Mouse (Mus musculus): ENCODE measurements around the gene Ppia.
"Not testable (repeated sequence)": the region's sequence is repeated elsewhere in the genome, so short reads cannot be mapped to it uniquely, and the experiment has no call there.

Gene Ppia

DNA sequence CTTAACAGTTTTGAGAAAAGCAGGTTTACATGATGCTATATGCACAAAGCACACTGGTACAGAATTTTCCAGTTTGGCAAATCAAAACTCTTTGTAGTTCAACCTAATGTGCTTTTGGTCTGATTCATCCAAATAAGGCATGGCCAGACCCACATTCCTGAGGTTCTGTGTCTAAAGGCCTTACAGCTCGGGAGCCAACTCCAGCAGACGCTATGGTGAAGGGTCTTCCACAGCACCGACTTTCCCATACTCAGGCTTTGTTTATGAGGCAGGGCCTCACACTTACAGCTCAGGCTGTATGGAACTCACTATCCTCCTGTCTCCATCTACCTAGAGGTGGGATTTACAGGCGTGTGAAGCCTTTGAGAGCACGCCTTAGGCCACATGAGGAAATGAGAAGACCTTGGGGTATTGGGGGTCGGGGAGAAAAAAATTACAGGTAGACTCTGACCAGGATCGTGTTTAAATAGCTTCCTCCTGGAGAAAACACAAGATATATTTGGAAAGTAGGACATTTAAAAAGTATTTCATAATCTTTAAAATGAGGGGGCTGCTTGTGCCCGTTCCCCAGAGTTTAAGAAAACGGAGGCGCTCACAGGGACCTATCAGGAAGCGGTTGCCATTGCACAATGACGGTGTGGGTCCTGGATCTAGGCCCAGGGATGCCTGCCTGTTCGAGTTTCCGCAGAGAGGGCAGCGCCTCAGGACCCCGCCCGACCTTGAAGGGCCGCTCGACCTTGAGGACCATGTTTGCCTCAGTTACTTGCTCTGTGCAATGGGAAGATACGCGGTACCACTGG lies at the start of gene Ppia:
Gene Ppia, plus strand, starts transcription at position 693 of the 800 bp plus-strand sequence.
- no peak for DNase-seq (ENCODE audit: low spot score)

DNA sequence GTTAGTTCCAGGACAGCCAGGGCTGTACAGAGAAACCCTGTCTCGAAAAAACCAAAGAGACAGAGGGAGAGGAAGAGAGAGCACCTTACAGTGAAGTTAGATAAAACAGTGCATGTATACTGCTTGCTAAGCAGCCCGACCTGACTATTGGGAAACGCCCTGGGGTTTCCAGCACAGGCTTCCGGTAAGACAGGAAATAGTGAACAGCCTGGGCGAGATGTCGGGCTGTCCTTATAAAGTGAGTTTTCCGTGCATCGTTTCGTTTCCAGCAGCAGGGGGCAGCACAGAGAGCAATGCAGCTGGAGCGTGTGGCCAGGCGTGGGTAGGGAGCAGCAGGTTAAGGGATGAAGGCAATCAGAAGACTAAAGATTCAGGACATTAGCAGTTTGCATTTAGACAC lies 49.4 kb upstream of the Ppia start:
- DNase-seq (ENCODE audit: low spot score), result peak; percentile 65

DNA sequence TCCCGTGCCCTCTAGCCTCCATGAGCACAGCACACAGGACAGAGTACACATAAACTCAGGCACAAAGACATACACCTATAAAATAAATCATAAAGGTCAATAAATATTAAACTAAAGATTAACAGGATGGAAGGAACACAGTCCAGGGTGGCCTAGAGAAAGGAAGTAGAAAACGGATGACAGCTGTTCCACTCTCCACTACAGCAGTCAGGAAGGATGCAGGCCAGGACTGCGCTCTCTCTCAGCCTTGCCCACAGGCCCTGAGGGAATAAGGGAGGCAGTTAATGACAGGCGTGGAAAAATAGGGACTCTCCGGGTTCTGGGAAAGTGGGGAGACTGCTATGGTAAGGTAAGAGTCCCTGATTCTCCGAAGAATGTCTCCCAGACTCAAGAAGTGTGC lies 48.8 kb upstream of the Ppia start:
- DNase-seq (ENCODE audit: low spot score), result no peak

DNA sequence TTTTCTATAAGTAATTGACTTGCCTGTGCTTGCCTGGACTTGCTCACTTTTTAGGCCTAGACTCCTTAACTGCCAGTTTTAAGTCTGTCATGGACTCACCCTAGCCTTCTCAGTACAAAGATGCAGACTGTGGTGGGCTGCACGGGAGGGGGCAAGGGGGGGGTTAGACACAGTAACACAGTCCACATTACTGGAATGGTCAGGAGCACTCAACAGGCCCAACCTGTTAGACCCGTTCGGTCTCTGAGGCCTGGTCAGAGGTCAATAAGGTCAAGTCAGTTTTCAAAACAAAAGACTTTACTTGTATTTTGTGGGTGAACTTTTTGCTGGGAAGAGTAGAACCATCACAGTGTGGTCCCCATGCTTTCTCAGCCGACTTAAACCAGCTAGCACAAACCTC lies 48.1 kb upstream of the Ppia start:
- DNase-seq (ENCODE audit: low spot score), result no peak

DNA sequence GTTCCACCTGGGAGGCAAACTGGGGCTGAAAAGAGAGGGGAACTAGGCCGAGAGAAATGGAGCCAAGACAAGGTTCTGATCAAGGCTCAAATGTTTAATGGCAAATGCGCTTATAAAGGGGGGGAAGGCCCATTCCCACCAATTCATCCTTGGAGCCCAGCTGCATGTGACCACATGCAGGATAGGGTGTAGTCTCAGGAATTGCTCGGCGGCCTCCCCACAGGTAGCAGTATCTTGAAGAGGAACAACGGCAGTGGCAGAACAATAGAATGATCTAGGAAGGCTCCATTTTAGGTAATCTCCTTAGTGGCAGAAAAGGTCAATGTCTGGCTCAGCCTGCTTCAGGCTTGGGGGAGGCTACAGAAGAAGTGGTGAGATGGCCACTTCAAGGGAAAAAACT lies 47.3 kb upstream of the Ppia start:
- not testable (repeated sequence) for DNase-seq (ENCODE audit: low spot score)

DNA sequence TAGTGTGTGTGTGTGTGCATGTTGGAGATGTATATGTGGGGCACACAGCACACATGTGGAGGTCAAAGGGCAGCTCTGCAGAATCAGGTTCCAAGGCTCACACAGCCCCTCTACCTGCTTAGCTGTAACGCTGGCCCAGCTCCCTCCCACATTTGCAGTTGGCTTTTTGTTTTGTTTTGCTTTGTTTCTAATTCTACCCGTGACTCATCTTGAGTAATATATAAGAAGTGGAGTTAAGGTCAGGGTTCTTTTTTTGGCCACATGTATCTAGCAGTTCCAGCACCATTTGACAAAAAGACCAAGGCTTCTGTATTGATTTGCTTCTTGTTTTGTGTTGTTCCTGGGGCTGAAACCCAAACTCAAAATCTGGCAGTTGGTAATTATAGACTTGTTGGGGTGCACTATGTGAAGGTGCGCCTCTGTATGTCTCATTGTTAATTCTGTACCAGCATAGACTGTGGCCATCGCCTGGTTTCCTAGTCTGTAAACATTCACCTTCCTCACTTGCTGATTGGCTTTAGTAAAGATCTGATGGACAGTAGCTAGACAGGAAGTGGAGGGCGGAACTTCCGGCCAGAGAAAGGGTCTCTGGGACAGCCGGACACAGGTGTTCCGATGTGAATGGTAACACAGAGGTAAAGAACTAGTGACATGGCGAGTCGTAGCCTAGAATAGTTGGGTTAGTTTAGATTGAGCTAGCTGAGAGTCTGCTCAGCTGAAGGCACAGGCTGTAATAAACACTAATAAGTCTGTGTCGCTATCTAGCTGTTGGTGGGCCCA lies 43.7 kb upstream of the Ppia start:
- DNase-seq (ENCODE audit: low spot score), result no peak

DNA sequence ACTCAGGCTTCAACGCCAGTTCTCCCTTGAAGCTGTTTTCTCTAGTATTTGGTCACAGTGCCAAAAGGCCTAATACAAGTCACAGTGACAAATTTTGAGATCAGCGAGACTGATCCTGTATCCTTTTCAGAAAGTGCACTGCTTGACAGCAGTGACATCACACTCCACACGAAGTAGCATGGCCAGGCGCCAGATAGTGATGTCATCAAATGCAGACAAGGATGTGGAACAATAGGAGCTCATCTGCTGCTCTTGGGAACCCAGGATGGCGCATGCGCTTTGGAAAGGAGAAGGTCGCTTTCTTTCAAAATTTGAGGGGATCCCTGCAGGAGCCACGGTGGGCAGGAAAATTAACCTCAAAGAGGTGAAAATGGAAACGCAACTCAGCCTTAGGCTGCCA lies 42.5 kb upstream of the Ppia start:
- no peak for DNase-seq (ENCODE audit: low spot score)

DNA sequence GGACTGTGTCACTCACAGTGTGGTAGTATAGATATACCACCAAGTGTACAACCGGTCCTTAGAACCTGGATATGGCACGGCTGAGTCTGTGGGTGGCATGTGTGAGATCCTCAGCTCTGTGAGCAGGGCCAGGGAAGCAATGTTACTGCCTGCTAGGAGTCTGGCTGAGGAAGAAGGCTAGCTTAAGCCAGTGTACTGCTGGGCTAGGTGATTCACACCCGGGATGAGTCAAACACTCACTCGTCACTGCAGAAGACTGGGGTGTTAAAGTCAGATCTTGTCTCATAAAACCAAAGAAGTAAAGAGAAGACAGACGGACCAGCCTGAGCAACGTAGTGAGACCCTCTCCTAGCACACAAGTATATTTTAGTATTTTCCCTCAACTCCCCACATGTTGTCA lies 34.3 kb upstream of the Ppia start:
- no peak for DNase-seq (ENCODE audit: low spot score)

DNA sequence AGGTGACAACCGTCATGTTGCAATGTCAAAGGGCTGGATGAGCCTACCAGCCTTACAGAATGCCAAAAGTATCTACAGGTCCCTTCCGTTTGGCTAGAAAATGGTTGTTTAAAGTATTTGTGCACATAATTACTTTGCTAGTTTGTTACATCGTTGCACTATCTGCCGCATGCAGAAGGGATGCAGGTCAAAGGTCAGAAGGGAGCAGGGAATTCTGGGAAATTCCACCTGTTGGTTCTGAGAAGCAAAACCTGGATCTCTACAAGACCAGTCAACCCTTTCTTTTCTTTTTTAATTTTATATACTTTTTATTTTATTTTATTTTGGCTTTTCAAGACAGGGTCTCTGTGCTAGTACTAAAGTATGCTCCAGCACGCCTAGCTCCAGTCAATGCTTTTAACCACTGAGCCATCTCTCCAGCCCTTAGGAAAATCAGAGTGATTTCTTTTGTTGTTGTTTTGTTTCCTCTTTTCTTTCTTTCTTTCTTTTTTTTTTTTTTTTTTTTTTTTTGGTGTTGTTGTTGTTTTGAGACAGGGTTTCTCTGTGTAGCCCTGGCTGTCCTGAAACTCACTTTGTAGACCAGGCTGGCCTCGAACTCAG lies 27.0 kb upstream of the Ppia start:
- no peak for DNase-seq (ENCODE audit: low spot score)

DNA sequence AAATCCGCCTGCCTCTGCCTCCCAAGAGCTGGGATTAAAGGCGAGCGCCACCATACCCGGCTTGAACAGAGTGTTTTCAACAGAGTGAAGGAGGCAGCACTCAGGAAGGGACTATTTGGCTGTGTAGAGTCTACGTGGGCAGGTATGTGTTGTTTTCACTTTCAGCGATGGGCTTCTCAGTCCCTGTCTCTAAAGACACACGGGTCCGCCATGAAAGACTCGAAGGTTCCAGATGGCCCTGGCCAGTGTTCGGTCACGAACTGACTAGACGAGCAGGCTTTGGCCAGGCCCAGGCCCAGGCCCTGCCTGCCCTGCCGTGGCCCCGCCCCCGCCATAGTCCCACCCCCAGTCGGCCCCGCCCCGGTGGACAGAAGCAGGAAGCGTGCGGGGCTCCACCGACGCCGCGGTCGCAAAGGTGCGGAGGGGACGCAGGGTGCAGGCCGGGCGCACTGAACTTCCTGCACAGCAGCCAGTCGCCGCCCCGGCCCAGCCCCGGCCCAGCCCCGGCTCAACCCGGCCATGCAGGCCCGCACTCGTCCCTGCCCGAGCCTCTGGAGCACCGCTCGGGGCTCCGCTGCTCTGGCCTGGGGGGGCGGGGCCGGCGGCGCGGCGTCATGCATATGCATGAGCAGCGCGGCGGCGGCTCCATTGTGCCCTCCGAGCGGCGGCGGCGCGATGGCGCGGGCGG lies 26.4 kb upstream of the Ppia start, which contains the start of gene Zmiz2:
Gene Zmiz2, plus strand, starts transcription at position 349 of the 688 bp plus-strand sequence.
- peak; percentile 80 for DNase-seq (ENCODE audit: low spot score)

DNA sequence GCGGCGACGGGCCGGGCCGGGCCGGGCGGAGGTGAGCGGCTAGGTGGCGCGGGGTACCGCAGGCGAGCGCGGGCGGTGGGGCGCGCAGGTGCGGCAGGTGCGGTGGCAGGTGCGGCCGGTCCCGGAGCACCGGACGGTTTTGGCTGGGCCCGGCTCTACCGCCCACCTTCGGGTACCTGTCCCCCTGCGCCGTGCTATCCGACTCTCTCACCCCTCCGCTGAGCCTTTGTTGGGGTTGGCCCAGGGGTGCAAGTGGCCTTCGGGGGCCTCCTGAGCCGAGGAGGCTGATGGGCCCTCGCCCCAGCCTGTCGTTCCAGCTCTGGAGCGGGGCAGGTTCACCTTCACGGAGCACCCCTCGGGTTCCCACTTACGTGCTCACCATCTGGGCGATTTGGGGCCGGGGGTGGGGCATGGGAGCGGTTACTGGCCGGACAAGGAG lies 25.7 kb upstream of the Ppia start:
- no peak for DNase-seq (ENCODE audit: low spot score)

DNA sequence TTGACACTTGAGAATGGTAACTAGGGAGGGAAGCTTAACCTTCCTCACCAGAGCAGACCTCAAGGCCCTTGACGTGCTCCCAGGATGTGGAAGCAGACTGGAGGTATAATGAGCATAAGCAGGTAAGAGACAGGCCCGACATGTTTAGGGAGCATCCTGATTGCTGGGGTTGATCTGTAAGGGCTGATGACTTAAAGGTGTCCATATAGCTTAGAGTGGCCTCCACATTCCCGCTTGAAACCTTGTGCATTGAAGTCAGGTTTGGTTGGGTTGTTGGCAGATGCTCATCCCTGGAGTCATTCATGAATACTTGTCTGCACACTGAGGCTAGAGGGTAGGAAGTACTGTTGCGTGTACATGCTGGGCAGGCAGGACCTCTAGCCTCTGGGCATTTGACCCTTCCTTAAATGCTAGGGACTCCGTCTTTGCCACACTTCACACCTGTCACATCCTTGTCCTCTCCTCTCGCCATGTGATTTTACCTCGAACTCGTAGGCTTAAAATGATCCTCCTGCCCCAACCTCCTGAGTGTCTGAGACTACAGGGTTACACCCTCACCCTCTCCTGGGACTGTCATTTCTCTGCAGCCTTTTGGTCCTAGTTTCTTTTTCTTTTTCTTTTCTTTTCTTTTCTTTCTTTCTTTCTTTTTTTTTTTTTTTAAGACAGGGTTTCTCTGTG lies 24.7 kb upstream of the Ppia start:
- no peak for DNase-seq (ENCODE audit: low spot score)

DNA sequence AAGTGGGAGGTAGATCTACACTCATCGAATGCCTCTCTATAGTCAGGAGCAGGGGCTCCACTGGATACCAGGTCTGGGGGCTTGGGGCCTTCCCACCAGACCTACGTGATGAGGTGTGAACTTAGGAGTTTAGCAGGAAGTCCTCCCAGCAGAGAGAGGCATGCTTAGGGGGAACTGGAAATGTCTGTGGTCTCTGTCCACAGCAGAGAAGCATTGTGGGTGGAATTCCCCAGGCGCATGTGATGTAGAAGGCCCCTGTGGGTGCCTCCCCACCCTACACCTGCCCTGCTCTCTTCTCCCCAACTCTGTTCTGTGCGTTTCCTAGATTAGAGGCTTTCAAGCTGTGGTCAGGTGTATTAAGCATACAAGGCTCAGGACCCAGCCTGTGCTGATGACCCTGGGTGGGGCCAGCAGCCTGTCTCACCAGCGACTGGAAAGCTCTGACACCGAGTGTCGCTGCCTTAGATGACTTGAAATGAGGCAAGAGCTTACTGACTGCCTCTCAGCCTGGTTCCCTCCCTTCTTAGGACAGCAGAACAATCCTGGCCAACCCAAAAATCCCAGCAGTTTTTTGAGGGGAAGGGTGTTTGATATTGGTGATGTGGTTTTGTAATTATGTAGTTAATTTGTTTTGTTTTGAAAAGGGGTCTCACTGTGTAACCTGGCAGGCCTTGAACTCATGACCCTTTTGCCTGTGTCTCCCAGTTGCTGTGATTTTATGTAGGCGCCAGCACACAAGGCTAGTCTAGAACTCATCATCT lies 23.5 kb upstream of the Ppia start:
- no peak for DNase-seq (ENCODE audit: low spot score)

DNA sequence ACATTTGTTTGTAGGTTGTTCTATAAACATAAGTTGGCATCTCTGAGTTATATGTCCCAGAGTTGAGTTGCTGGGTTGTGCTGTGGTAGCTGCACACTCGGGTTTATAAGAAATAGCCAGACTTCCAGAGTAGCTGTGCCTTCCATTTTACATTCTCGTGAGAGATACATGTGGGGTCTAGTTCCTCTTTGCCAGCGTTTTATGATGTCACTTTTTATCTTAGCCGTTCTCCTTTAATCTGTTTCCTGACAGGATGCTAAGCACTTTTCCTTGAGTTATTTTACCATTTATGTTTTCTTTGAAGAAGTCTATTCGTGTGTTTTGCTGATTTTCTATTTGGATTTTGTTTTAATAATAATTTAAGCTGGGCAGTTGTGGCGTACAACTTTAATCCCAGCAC lies 22.4 kb upstream of the Ppia start:
- no peak for DNase-seq (ENCODE audit: low spot score)

DNA sequence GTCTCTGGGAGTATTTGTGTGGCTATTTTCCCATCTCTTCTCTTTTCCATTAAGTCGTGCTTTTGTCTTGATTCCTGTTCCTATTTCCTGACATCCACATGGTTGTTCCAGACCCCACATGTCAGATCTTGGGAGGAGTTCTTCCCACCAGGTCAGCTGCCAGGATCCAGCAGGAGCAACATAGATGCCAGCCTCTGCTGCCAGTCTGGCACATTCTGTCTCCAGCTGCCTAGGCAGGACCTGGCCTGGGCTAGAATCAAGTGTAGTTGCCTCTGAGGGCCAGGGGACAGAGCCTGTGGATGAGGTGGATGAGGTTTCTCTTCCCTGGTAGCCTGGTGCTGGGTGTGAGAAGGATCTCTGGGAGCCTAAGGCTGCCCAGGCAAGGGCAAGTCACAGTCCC lies 21.4 kb upstream of the Ppia start:
- DNase-seq (ENCODE audit: low spot score), result no peak

DNA sequence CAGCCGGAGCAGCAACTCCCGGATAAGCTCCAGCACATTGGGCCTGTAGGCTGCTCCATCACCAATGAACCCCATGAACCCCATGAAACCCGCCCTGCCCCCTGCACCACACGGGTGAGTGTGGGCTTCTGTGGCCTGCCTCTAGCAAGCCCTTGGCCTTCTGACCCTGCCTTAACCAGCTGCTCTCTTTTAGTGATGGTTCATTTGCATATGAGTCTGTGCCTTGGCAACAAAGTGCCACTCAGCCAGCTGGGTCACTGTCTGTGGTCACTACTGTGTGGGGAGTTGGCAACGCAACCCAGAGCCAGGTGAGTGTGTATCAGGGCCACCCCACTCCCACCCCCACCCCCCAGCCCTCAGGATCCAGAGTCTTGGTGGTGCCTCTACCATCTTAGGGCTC lies 19.7 kb upstream of the Ppia start:
- DNase-seq (ENCODE audit: low spot score), result no peak

DNA sequence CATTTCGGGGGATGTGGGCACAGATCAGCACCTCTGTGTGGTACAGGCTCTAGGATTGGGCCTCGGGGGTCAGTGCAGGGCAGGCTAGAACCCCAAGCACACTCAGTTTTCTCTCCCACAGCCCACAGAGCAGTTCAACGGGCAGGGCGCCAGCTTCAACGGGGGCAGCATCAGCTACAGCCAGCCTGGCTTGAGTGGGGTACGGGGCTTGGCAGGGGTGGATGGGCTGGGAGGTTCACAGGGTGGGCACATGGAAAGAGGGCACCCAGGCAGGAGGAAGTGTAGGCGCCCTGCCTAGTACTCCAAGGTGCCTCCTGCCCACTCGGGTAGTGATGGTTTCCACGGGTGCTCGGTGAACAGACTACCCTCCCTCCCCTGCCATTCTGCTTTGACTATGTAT lies 17.1 kb upstream of the Ppia start:
- DNase-seq (ENCODE audit: low spot score), result no peak

DNA sequence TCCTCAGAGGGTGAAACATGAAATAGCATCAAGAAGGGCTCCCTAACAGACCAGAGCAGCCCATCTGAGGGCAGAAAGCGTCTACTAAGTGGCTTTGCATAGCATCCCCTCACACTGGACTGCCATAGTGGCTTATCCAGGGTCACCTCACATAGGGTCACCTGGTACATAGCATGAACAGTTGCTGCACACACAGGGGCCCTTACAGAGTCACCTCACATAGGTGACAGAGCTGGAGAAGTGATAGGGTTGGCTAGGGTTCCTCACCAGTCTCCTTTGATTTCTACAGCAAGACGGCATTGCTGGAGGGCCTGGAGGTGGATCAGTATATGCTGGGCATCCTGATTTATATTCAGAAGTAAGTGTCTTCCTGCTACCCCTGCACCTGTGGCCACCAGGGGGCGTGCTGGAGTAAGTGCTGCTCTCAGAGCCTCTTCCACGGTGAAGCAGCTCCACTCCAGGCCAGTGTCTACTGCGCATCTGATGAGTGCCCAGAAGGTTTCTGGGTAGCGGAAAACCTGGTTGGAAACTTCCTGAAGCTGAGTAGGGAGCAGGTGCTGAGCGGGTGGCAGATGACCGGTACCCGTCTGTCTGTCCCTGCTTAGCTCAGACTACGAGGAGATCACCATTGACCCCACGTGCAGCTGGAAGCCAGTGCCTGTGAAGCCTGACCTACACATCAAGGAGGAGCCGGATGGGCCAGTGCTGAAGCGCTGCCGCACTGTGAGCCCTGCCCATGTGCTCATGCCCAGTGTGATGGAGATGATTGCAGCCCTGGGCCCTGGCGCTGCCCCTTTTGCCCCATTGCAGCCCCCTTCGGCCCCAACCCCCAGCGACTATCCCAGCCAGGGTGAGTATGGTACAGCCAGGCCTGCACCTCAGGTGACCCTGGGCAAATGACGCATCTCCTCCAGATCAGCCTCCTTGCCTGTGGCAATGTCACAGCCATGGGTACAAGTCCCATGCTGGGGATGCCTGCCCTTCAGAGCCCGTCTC lies 12.4 kb upstream of the Ppia start:
- DNase-seq (ENCODE audit: low spot score), result no peak

DNA sequence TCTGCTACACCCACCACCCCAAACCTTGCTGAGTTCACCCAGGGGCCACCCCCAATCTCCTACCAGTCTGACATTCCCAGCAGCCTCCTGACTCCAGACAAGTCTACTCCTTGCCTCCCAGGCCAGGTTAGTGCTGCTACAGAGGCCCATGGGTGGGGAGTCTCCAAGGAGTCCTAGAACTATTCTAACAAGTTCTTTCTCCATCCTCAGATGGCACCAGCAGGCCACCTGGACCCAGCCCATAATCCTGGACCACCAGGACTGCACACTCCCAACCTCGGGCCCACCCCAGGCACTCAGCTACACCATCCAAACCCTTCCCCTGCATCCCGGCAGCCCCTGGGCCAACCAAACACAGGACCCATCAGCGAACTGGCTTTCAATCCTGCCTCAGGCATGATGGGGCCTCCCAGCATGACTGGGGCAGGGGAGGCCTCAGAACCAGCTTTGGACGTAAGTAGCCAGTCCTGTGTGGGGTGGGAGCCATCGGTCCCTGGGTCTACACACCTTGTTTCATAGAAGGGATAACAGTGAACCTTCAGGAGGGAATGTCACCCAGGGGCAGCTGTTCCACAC lies 11.3 kb upstream of the Ppia start:
- no peak for DNase-seq (ENCODE audit: low spot score)
